8 mouse cellular contexts compared by ENCODE assay signal in genomic region chr1:61552577-61553517, GRCm38 (mm10).
DNase-seq lines count a peak whose midpoint lies in the region; ATAC-seq and TF ChIP-seq lines count a peak whose summit lies in the region.

No protein-coding gene starts in this region.

- peak; percentile 36 for DNase-seq in kidney, adult 18-20 months
- peak; percentile 30 for DNase-seq in brain, adult 2 months (ENCODE audit: low read depth, low spot score)
- peak; percentile 79 for DNase-seq in lung, embryonic 14.5 days
- DNase-seq in urinary bladder, adult 18-20 months (ENCODE audit: low spot score in 2 of 2), result peak; percentile 16 to 25
- DNase-seq in gastrocnemius, adult 18-20 months (ENCODE audit: low spot score), result no peak
- no peak for DNase-seq in left cerebral cortex, postnatal 36 days (ENCODE audit: low spot score in 2 of 2)

- H3K9ac ChIP-seq in kidney, embryonic 15.5 days, result no peak overlapping the region
- no peak overlapping the region for H3K9ac ChIP-seq in hindbrain, embryonic 13.5 days
- no peak overlapping the region for H3K9ac ChIP-seq in lung, embryonic 14.5 days

- H3K4me2 ChIP-seq in kidney, embryonic 15.5 days, result no peak overlapping the region
- peak overlapping the region; percentile 25; the same call in 1 of the 2 replicates for H3K4me2 ChIP-seq in hindbrain, embryonic 13.5 days
- peak overlapping the region; percentile 31; the same call in 1 of the 2 replicates for H3K4me2 ChIP-seq in lung, embryonic 14.5 days

- ATAC-seq in kidney, embryonic 15.5 days (replicated peaks; ENCODE audit: low FRiP score), result no peak
- peak; percentile 87 for ATAC-seq in hindbrain, embryonic 13.5 days (ENCODE audit: low FRiP score)
- peak; percentile 65; the same call in 1 of the 2 replicates for ATAC-seq in lung, embryonic 14.5 days (ENCODE audit: insufficient read depth)

- H3K9me3 ChIP-seq in kidney, embryonic 15.5 days (replicated peaks), result no peaks in the 10 kb centered on the region
- H3K9me3 ChIP-seq in hindbrain, embryonic 13.5 days, result no peaks in the 10 kb centered on the region
- H3K9me3 ChIP-seq in lung, embryonic 14.5 days (ENCODE audit: low read depth, low read length), result no peaks in the 10 kb centered on the region

- H3K4me1 ChIP-seq in kidney, embryonic 15.5 days, result 0 out of 2 replicates have a peak, but pooled peaks cover 3% of the 10 kb centered on the region
- peaks cover 10% of the 10 kb centered on the region for H3K4me1 ChIP-seq in hindbrain, embryonic 13.5 days (replicated peaks)
- peaks cover 4% of the 10 kb centered on the region; the same call in 1 of the 2 replicates for H3K4me1 ChIP-seq in lung, embryonic 14.5 days (ENCODE audit: insufficient read depth)

- no peaks in the 10 kb centered on the region for H3K36me3 ChIP-seq in kidney, embryonic 15.5 days
- no peaks in the 10 kb centered on the region for H3K36me3 ChIP-seq in hindbrain, embryonic 13.5 days
- no peaks in the 10 kb centered on the region for H3K36me3 ChIP-seq in lung, embryonic 14.5 days (ENCODE audit: insufficient read depth)

- H3K27me3 ChIP-seq in kidney, embryonic 15.5 days, result no peaks in the 10 kb centered on the region
- H3K27me3 ChIP-seq in hindbrain, embryonic 13.5 days, result no peaks in the 10 kb centered on the region
- H3K27me3 ChIP-seq in lung, embryonic 14.5 days (ENCODE audit: insufficient read depth, low read length), result no peaks in the 10 kb centered on the region

- intact Hi-C loops in left cerebral cortex, postnatal 36 days (cut with DNase I), result no loop called here

- no peak overlapping the region for H3K27ac ChIP-seq in kidney, embryonic 15.5 days
- peak overlapping the region; percentile 65 for H3K27ac ChIP-seq in hindbrain, embryonic 13.5 days
- H3K27ac ChIP-seq in lung, embryonic 14.5 days (ENCODE audit: low read depth), result no peak overlapping the region

- 59% methylated on average over 21 of the region's 21 CpGs for WGBS in kidney, embryonic 15.5 days
- WGBS in hindbrain, embryonic 13.5 days, result 58% methylated on average over 21 of the region's 21 CpGs
- 56% methylated on average over 21 of the region's 21 CpGs for WGBS in lung, embryonic 14.5 days

- no peak for TF ChIP-seq CTCF in lung, embryonic 14.5 days (IDR thresholded peaks at IDR 0.05; ENCODE audit: low read depth)

- H3K4me3 ChIP-seq in kidney, embryonic 15.5 days (replicated peaks), result no peak overlapping the region
- H3K4me3 ChIP-seq in hindbrain, embryonic 13.5 days, result no peak overlapping the region
- H3K4me3 ChIP-seq in lung, embryonic 14.5 days (ENCODE audit: low read depth, low read length), result no peak overlapping the region

Comparison
In these comparisons a context has a peak if more than half of its experiments do, and no peak if none do; other contexts are left out.
1. DNase-seq: peak in kidney, adult 18-20 months (single experiment), brain, adult 2 months (single experiment), lung, embryonic 14.5 days (single experiment) and urinary bladder, adult 18-20 months (2 of 2); none in gastrocnemius, adult 18-20 months (single experiment) and left cerebral cortex, postnatal 36 days (0 of 2).